Mouse (Mus musculus) retina, embryonic 14.5 days (tissue): ENCODE results near the gene Gm10670.
"Not testable (repeated sequence)": the region's sequence is repeated elsewhere in the genome, so short reads cannot be mapped to it uniquely, and the experiment has no call there.

ENCODE experiments used
- DNase-seq: peaks from one replicate; pipeline ENCODE4 v3.0.0-alpha.2; 2015; ENCODE audit warnings: low spot score

The Gm10670 gene

GRCm38 (mm10) chr7:20474825-20475224, at the start of gene Gm10670:
Gm10670 (minus strand) TSS chr7:20474925.
- DNase-seq: not testable (repeated sequence)

- not testable (repeated sequence) for DNase-seq
Measured at GRCm38 (mm10) chr7:20510434-20510833, 35.7 kb upstream of the Gm10670 start, which contains the start of gene Vmn1r103. Vmn1r103 (minus strand) TSS chr7:20510534.

DNA sequence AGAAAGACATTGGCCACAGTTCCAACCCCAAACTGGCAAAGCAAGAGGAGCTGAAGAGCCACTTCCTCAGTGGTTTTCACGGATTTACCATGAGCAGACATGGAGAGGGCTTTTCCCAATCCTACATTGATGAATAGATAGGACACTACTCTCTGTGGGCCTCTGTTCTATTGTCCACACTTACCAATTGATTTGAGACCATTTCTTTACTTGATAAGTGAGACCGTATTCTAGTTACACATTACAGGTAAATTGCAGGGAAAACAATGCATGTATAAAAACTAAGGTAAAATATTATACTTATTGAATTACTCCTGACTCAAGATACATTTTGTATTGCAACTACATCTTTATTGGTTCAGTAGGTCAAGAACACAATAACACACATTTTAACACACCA, 32.2 kb downstream of the Gm10670 start, which contains the start of gene Vmn1r101:
Gene Vmn1r101 (minus strand): TSS at position 101 of the 400 bp plus-strand sequence.
- DNase-seq: not testable (repeated sequence)
